In the genomic region with DNA sequence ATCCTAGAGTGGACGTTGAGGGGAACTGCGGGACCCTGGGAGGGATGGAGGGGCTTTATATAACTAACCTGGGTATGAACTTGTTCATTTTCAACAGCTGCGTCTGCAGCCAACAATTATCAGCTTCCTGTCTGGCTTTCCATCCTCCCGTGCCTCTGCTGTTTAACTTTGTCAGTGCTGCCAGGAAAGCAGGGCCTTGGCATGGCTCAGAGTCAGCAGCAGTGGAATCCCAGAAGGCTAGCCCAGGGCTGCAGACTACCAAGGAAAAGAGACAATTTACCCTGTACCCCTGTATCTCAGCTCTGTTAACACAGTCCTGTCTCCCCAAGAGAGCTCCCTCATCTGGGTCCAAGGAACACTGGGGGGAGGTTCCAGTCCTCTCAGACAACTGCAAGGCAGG, we compare ENCODE assay signal across 18 mouse cellular contexts.
DNase-seq lines count a peak whose midpoint lies in the region; ATAC-seq lines count a peak whose summit lies in the region.
"Had no signal": no experiment of that assay in that cellular context is flagged by ENCODE, and none has a peak within 500 bp of the region (broad histone marks: within the 10 kb centered on the region; RNA-seq: fewer than 3 reads in every experiment).

No protein-coding gene starts in this region.

- no peaks in the 10 kb centered on the region for H3K9me3 ChIP-seq in heart, embryonic 11.5 days (replicated peaks; ENCODE audit: control insufficient read depth, low read length)
- H3K9me3 ChIP-seq in hindbrain, embryonic 11.5 days (ENCODE audit: control insufficient read depth, low read length) = no peaks in the 10 kb centered on the region
- H3K9me3 ChIP-seq: forebrain, embryonic 13.5 days; hindbrain, embryonic 13.5 days; limb, embryonic 15.5 days; neural tube, embryonic 13.5 days had no signal

- no peaks in the 10 kb centered on the region for H3K27me3 ChIP-seq in heart, embryonic 11.5 days (ENCODE audit: control insufficient read depth, insufficient read depth, low read length)
- H3K27me3 ChIP-seq in hindbrain, embryonic 11.5 days (ENCODE audit: control insufficient read depth, insufficient read depth, low read length) = no peaks in the 10 kb centered on the region
- H3K27me3 ChIP-seq: forebrain, embryonic 13.5 days; hindbrain, embryonic 13.5 days; limb, embryonic 15.5 days; neural tube, embryonic 13.5 days had no signal

- no peak overlapping the region for H3K4me3 ChIP-seq in heart, embryonic 11.5 days (ENCODE audit: low read depth, low read length)
- H3K4me3 ChIP-seq in hindbrain, embryonic 11.5 days (ENCODE audit: low read depth, low read length) = no peak overlapping the region
- H3K4me3 ChIP-seq: forebrain, embryonic 13.5 days; hindbrain, embryonic 13.5 days; limb, embryonic 15.5 days; neural tube, embryonic 13.5 days had no signal

- H3K9ac ChIP-seq in heart, embryonic 11.5 days (ENCODE audit: low read depth, low read length) = no peak overlapping the region
- H3K9ac ChIP-seq in hindbrain, embryonic 11.5 days (ENCODE audit: low read depth, low read length) = no peak overlapping the region
- H3K9ac ChIP-seq: forebrain, embryonic 13.5 days; hindbrain, embryonic 13.5 days; limb, embryonic 15.5 days; liver, postnatal 0 days; neural tube, embryonic 13.5 days had no signal

- H3K36me3 ChIP-seq in heart, embryonic 11.5 days (ENCODE audit: control insufficient read depth, insufficient read depth, low read length) = no peaks in the 10 kb centered on the region
- H3K36me3 ChIP-seq in hindbrain, embryonic 11.5 days (ENCODE audit: control insufficient read depth, insufficient read depth, low read length) = no peaks in the 10 kb centered on the region
- H3K36me3 ChIP-seq: G1E; hindbrain, embryonic 13.5 days; limb, embryonic 15.5 days; neural tube, embryonic 13.5 days had no signal

- H3K4me1 ChIP-seq in heart, embryonic 11.5 days (ENCODE audit: control insufficient read depth, insufficient read depth, low read length) = peaks cover 3% of the 10 kb centered on the region; the same call in 1 of the 2 replicates
- no peaks in the 10 kb centered on the region for H3K4me1 ChIP-seq in hindbrain, embryonic 11.5 days (replicated peaks; ENCODE audit: control insufficient read depth, insufficient read depth, low read length)
- H3K4me1 ChIP-seq: limb, embryonic 15.5 days had no signal

- no peak for ATAC-seq in heart, embryonic 11.5 days (replicated peaks; ENCODE audit: insufficient number of reproducible peaks, low FRiP score, low TSS enrichment)
- no peak for ATAC-seq in hindbrain, embryonic 11.5 days (ENCODE audit: low FRiP score)
- ATAC-seq: CD4-positive, CD25-positive, alpha-beta regulatory T cell, adult 4 months; forebrain, embryonic 13.5 days; liver, postnatal 0 days had no signal

- H3K4me2 ChIP-seq in heart, embryonic 11.5 days = no peak overlapping the region
- H3K4me2 ChIP-seq in hindbrain, embryonic 11.5 days (replicated peaks; ENCODE audit: low read depth, low read length) = no peak overlapping the region
- H3K4me2 ChIP-seq: forebrain, embryonic 13.5 days; hindbrain, embryonic 13.5 days; limb, embryonic 15.5 days; neural tube, embryonic 13.5 days had no signal

- WGBS in heart, embryonic 11.5 days (ENCODE audit: insufficient replicate concordance) = 51% methylated on average over 4 of the region's 4 CpGs
- WGBS in hindbrain, embryonic 11.5 days = 71% methylated on average over 4 of the region's 4 CpGs

- H3K27ac ChIP-seq in heart, embryonic 11.5 days (ENCODE audit: low read depth, low read length) = no peak overlapping the region
- no peak overlapping the region for H3K27ac ChIP-seq in hindbrain, embryonic 11.5 days (ENCODE audit: low read depth, low read length)
- H3K27ac ChIP-seq: forebrain, embryonic 13.5 days; hindbrain, embryonic 13.5 days; limb, embryonic 15.5 days; neural tube, embryonic 13.5 days; stomach, postnatal 0 days had no signal

- peak; percentile 26 to 28 for DNase-seq in heart, adult 18-20 months
- DNase-seq in Muller cell, postnatal 12 days (ENCODE audit: inconsistent ontology term) = peak; percentile 15
- peak; percentile 47 for DNase-seq in brain, adult 2 months (ENCODE audit: low read depth, low spot score)
- peak; percentile 28 for DNase-seq in lung, postnatal 10 days
- no peak for DNase-seq in hindbrain, embryonic 11.5 days (ENCODE audit: low spot score)
- no peak for DNase-seq in adrenal gland, postnatal 25 days
- DNase-seq: kidney, adult 9 months; liver, postnatal 0 days; right cerebral cortex, postnatal 25 days; thymus, postnatal 14 days had no signal

Comparison
In these comparisons a context has a peak if more than half of its experiments do, and no peak if none do; other contexts are left out.
1. DNase-seq: peak in heart, adult 18-20 months (2 of 2), Muller cell, postnatal 12 days (single experiment), brain, adult 2 months (single experiment) and lung, postnatal 10 days (single experiment); none in hindbrain, embryonic 11.5 days (single experiment) and adrenal gland, postnatal 25 days (single experiment).